Mouse (Mus musculus) embryonic facial prominence, embryonic 15.5 days (tissue): Measurements from ENCODE around the gene Syngr2. TPM values are rescaled to one million over a fixed set of nuclear protein-coding genes. Genes with fewer than 3 reads are reported as not detected.

ENCODE experiments used
- ATAC-seq: fragments of 200-750 bp; cut with Nextera tagmentation; 2 replicates; pipeline ENCODE4 v1.8.0; 2017; ENCODE audit warnings: low read depth, moderate TSS enrichment; ENCODE audit not compliant: insufficient number of reproducible peaks, low FRiP score, low TSS enrichment
- H3K27ac ChIP-seq: fragments of 300-500 bp; sonication (generic); replicated peaks from 2 replicates; pipeline ENCODE4 v1.5.1; 2015; ENCODE audit warnings: mild to moderate bottlenecking, inconsistent platforms
- H3K27me3 ChIP-seq: fragments of 300-500 bp; sonication (generic); 2 replicates; pipeline ENCODE4 v1.6.1; 2015; ENCODE audit warnings: inconsistent platforms
- H3K36me3 ChIP-seq: fragments of 300-500 bp; sonication (generic); 2 replicates; pipeline ENCODE4 v1.6.1; 2015; ENCODE audit warnings: mild to moderate bottlenecking, inconsistent platforms
- H3K4me1 ChIP-seq: fragments of 300-500 bp; sonication (generic); 2 replicates; pipeline ENCODE4 v1.6.1; 2015; ENCODE audit warnings: inconsistent platforms
- H3K4me2 ChIP-seq: fragments of 300-500 bp; sonication (generic); replicated peaks from 2 replicates; pipeline ENCODE4 v1.6.1; 2015; ENCODE audit warnings: mild to moderate bottlenecking, inconsistent platforms
- H3K4me3 ChIP-seq: fragments of 300-500 bp; sonication (generic); replicated peaks from 2 replicates; pipeline ENCODE4 v1.5.1; 2015; ENCODE audit warnings: mild to moderate bottlenecking, inconsistent platforms
- H3K9ac ChIP-seq: fragments of 300-500 bp; sonication (generic); 2 replicates; pipeline ENCODE4 v1.6.1; 2015; ENCODE audit warnings: inconsistent platforms
- H3K9me3 ChIP-seq: fragments of 300-500 bp; sonication (generic); replicated peaks from 2 replicates; pipeline ENCODE4 v1.6.1; 2016; ENCODE audit warnings: inconsistent platforms
- WGBS: fragments of 180-500 bp; shearing (Covaris S2); methylation state at CpG from one replicate; pipeline ENCODE4 v1.1.7; 2015; 5-methylcytosine and 5-hydroxymethylcytosine counted together
- polyA plus RNA-seq: library from polyadenylated mRNA; unstranded; fragments of >200 nt; fragmentation: Nextera tagmentation; extraction: Ambion mirVana; gene quantifications from 2 replicates; pipeline ENCODE4 v1.2.1, GENCODE M21; 2015

Gene Syngr2
- polyA plus RNA-seq, 1 experiment from 2014 or later = 79.6 TPM

DNA sequence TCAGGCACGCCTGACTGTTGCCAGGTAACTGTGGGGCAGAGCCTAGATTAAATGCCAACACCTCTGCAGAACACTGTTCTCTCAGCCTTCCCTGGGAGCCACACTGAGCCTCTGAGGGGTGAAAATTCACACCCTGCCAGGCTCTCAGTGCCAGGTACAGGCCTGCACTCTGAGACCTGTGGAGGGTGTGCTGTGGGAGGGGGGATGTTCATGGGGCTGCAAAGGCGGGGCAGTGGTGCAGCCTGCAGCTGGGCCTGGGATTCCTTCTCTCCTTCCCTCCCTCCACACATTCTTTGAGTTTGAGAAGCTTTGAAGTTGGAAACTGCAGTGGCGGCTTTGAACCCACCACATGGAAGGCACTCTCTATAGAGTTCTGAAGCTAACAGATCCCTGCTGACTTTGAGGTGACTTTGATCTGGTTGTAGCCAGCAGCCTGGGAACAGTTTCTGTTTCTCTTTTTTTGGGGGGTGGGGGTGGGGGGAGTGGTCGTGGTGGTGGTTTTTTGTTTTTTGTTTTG lies 15.4 kb upstream of the Syngr2 start:
- WGBS = 49% methylated on average over 4 of the region's 4 CpGs
- Histone ChIP-seq H3K9me3 (no peaks in the 10 kb centered on the region), H3K36me3 (no peaks in the 10 kb centered on the region), H3K27me3 (no peaks in the 10 kb centered on the region), H3K4me3 (no peak overlapping the region), H3K4me1 (peaks cover 21% of the 10 kb centered on the region), H3K9ac (no peak overlapping the region), H3K4me2 (no peak overlapping the region), H3K27ac (no peak overlapping the region)
- no peak for ATAC-seq

GRCm38 (mm10) chr11:117796954-117797353 lies 12.5 kb upstream of the Syngr2 start:
- WGBS = 31% methylated on average over 5 of the region's 5 CpGs
- no peaks in the 10 kb centered on the region for H3K27me3 ChIP-seq
- H3K9me3 ChIP-seq = no peaks in the 10 kb centered on the region
- no peak overlapping the region for H3K27ac ChIP-seq
- H3K9ac ChIP-seq = no peak overlapping the region
- H3K4me2 ChIP-seq = no peak overlapping the region
- H3K36me3 ChIP-seq = no peaks in the 10 kb centered on the region
- no peak for ATAC-seq
- no peak overlapping the region for H3K4me3 ChIP-seq
- peaks cover 14% of the 10 kb centered on the region for H3K4me1 ChIP-seq

GRCm38 (mm10) chr11:117797511-117798159 lies 11.8 kb upstream of the Syngr2 start, which contains the start of gene 6030468B19Rik:
TSS of gene 6030468B19Rik (plus strand) at chr11:117797660.
- Histone ChIP-seq H3K27ac (no peak within 1 kb of the TSS), H3K9ac (no peak within 1 kb of the TSS), H3K9me3 (no peaks in the 10 kb centered on the region), H3K4me2 (no peak within 1 kb of the TSS), H3K4me3 (no peak within 1 kb of the TSS), H3K36me3 (no peaks in the 10 kb centered on the region), H3K27me3 (no peaks in the 10 kb centered on the region), H3K4me1 (peaks cover 7% of the 10 kb centered on the region)
- WGBS = 53% methylated on average over 9 of the region's 9 CpGs
- no peak for ATAC-seq

DNA sequence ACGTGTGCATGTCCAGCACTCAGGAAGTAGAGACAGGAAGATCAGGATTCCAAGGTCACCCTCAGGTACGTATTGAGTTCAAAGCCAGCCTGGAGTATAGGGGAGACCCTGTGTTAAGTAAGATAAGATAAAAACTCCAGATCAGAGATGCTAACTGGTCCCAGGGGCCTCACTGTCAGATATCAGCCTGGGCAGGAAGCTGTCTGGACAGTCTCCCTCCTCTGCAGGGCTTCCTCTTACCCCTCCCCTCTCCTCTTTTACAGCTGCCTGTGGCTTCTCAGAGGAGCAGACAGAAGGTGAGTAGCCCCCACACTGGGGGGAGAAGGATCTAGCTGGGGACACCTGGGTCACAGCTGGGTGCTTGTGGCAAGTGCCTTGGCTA lies 11.3 kb upstream of the Syngr2 start:
- no peak overlapping the region for H3K4me2 ChIP-seq
- no peak for ATAC-seq

DNA sequence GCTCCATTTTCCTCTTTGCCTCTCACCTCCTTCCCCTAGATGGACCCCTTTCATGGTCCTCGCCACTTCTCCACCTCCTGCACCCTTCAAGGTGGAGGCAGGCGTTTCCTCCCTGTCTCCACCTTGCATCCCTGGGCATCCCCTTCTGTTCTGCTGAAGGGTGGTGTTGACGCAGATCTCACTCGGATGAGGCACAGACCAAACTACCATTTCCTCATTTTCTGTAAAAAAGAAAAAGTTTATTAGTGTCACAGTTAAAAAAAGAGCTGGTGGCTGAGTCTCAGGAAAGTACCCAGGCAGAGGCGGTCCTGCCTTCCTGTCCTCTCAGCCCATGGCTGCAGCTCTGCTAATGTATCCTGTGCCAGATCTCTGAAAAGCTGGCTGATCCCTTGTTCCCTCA lies 10.3 kb upstream of the Syngr2 start:
- no peaks in the 10 kb centered on the region for H3K9me3 ChIP-seq
- H3K4me3 ChIP-seq = no peak overlapping the region
- 0 out of 2 replicates have a peak, but pooled peaks cover 6% of the 10 kb centered on the region for H3K4me1 ChIP-seq
- H3K4me2 ChIP-seq = no peak overlapping the region
- WGBS = 67% methylated on average over 5 of the region's 5 CpGs
- no peak for ATAC-seq
- H3K36me3 ChIP-seq = no peaks in the 10 kb centered on the region
- no peak overlapping the region for H3K9ac ChIP-seq
- no peaks in the 10 kb centered on the region for H3K27me3 ChIP-seq
- no peak overlapping the region for H3K27ac ChIP-seq

More for the DNA sequence above, 11.3 kb upstream of the Syngr2 start:
- 50% methylated on average over 2 of the region's 2 CpGs for WGBS
- Histone ChIP-seq H3K9me3 (no peaks in the 10 kb centered on the region), H3K36me3 (no peaks in the 10 kb centered on the region), H3K9ac (no peak overlapping the region), H3K4me1 (0 out of 2 replicates have a peak, but pooled peaks cover 6% of the 10 kb centered on the region), H3K27ac (no peak overlapping the region), H3K4me3 (no peak overlapping the region), H3K27me3 (no peaks in the 10 kb centered on the region)

DNA sequence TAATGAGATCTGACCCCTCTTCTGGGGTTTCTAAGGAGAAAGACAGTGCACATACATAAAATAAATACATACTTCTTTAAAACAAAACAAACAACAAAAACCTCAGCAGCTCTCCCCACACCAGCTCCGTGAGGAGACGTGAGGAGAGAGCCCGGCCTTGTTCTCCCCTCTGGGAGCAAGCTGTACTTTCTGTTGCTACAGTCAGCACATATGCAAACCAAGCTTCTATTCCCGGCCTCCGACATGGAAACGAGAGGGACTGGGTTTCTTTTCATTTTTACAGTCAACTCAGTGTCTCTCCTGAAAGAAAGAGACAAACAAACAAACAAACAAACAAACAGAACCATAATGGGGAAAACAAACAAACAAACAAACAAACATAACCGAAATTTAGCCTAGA lies 9.4 kb upstream of the Syngr2 start:
- ATAC-seq = no peak
- Histone ChIP-seq H3K27me3 (no peaks in the 10 kb centered on the region), H3K9me3 (no peaks in the 10 kb centered on the region), H3K9ac (no peak overlapping the region), H3K4me2 (no peak overlapping the region), H3K27ac (no peak overlapping the region), H3K4me3 (no peak overlapping the region), H3K36me3 (no peaks in the 10 kb centered on the region), H3K4me1 (0 out of 2 replicates have a peak, but pooled peaks cover 6% of the 10 kb centered on the region)
- 66% methylated on average over 7 of the region's 7 CpGs for WGBS

GRCm38 (mm10) chr11:117801650-117802049 lies 7.8 kb upstream of the Syngr2 start:
- Histone ChIP-seq H3K9me3 (no peaks in the 10 kb centered on the region), H3K4me1 (0 out of 2 replicates have a peak, but pooled peaks cover 6% of the 10 kb centered on the region), H3K27me3 (no peaks in the 10 kb centered on the region), H3K9ac (no peak overlapping the region), H3K36me3 (no peaks in the 10 kb centered on the region), H3K4me3 (no peak overlapping the region), H3K4me2 (no peak overlapping the region), H3K27ac (no peak overlapping the region)
- no peak for ATAC-seq
- 47% methylated on average over 7 of the region's 7 CpGs for WGBS

DNA sequence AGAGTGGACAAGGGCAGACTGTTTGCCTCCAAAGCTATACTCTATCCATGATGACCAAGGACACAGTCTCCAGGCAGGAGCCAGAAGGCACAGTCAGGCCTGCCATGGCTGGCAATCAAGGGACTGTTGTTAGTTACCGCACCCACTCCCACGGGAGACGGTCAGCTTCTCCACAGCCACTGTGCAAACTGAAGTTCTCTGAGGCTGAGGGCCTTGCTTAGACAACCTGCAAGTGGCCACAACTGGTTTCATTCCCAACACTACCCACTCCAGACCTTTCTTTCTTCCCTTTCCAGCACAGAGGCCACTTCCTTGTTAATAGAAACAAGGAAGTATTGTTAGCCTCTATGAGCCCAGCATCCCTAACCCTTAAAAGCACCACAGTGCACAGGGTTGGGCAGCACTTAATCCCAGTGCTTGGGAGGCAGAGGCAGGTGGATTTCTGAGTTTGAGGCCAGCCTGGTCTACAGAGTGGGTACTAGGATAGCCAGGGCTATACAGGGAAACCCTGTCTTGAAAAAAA lies 6.2 kb upstream of the Syngr2 start:
- Histone ChIP-seq H3K36me3 (no peaks in the 10 kb centered on the region), H3K4me1 (0 out of 2 replicates have a peak, but pooled peaks cover 3% of the 10 kb centered on the region), H3K4me3 (no peak overlapping the region), H3K9ac (no peak overlapping the region), H3K27ac (no peak overlapping the region), H3K4me2 (no peak overlapping the region), H3K27me3 (no peaks in the 10 kb centered on the region), H3K9me3 (no peaks in the 10 kb centered on the region)
- no peak for ATAC-seq
- WGBS = 91% methylated on average over 3 of the region's 3 CpGs

DNA sequence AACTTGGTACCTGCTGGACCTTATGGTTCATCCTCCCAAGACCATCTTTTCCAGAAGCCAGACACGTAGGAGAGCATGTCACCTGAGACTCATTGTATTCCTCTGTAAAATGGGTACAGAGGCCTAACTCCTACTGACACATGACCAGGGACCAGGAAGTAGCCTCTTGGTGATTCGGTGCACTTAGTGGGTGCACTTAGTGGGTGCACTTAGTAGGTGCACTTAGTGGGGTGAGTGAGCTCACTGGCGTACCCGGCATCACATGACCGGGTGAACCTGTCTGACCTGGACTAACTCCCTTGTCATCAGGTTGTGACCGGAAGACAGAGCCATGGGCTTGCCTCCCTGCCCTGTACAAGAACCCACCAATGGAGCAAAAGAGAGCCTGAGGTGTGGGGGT lies 2.7 kb upstream of the Syngr2 start:
- peaks cover 21% of the 10 kb centered on the region for H3K4me1 ChIP-seq
- WGBS = 93% methylated on average over 6 of the region's 6 CpGs
- no peak for ATAC-seq

GRCm38 (mm10) chr11:117810401-117811046 lies 1.1 kb downstream of the Syngr2 start:
- H3K27ac ChIP-seq = peak overlapping the region; percentile 80
- under 1% methylated on average over 21 of the region's 21 CpGs for WGBS
- H3K4me2 ChIP-seq = peak overlapping the region; percentile 98
- H3K4me1 ChIP-seq = peaks cover 21% of the 10 kb centered on the region
- no peaks in the 10 kb centered on the region for H3K9me3 ChIP-seq
- no peaks in the 10 kb centered on the region for H3K27me3 ChIP-seq
- peak overlapping the region; percentile 41 for H3K9ac ChIP-seq
- peaks cover 35% of the 10 kb centered on the region for H3K36me3 ChIP-seq
- ATAC-seq = peak; percentile 79
- peak overlapping the region; percentile 71 for H3K4me3 ChIP-seq

More for the DNA sequence above, 2.7 kb upstream of the Syngr2 start:
- no peak overlapping the region for H3K27ac ChIP-seq
- H3K9me3 ChIP-seq = no peaks in the 10 kb centered on the region
- no peak overlapping the region for H3K9ac ChIP-seq
- H3K36me3 ChIP-seq = no peaks in the 10 kb centered on the region
- no peak overlapping the region for H3K4me3 ChIP-seq
- no peaks in the 10 kb centered on the region for H3K27me3 ChIP-seq
- no peak overlapping the region for H3K4me2 ChIP-seq

DNA sequence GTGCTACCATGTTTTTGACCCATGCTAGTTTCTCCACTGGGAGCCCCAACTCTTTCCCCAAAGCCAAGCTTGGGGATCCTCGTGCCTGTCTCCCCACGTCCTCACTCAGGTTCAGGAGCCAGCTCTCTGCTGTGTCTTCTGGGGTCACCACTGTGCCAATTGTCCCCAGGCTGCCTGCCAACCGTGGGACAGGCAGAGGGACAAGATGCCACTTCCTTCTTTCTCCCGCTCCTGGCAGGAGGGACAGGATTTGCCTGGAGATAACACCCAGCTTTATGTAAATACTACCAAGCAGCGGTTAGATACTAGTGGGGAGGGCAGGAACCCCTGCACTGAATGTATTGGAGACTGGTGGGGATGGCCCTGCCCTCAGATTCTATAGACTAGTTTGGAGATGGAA lies 4.4 kb downstream of the Syngr2 start:
- peaks cover 62% of the 10 kb centered on the region for H3K36me3 ChIP-seq
- no peak overlapping the region for H3K4me3 ChIP-seq
- no peak overlapping the region for H3K4me2 ChIP-seq
- no peaks in the 10 kb centered on the region for H3K9me3 ChIP-seq
- 77% methylated on average over 5 of the region's 5 CpGs for WGBS
- no peak for ATAC-seq
- peaks cover 21% of the 10 kb centered on the region for H3K4me1 ChIP-seq
- no peak overlapping the region for H3K9ac ChIP-seq
- no peaks in the 10 kb centered on the region for H3K27me3 ChIP-seq
- H3K27ac ChIP-seq = no peak overlapping the region
